Mouse (Mus musculus): ENCODE results near the gene Tmprss12. TPM values are rescaled to one million over a fixed set of nuclear protein-coding genes. Genes with fewer than 3 reads are reported as not detected.
"Not testable (repeated sequence)": the region's sequence is repeated elsewhere in the genome, so short reads cannot be mapped to it uniquely, and the experiment has no call there.

Tmprss12 gene
- polyA plus RNA-seq, 2 experiments = not detected

DNA sequence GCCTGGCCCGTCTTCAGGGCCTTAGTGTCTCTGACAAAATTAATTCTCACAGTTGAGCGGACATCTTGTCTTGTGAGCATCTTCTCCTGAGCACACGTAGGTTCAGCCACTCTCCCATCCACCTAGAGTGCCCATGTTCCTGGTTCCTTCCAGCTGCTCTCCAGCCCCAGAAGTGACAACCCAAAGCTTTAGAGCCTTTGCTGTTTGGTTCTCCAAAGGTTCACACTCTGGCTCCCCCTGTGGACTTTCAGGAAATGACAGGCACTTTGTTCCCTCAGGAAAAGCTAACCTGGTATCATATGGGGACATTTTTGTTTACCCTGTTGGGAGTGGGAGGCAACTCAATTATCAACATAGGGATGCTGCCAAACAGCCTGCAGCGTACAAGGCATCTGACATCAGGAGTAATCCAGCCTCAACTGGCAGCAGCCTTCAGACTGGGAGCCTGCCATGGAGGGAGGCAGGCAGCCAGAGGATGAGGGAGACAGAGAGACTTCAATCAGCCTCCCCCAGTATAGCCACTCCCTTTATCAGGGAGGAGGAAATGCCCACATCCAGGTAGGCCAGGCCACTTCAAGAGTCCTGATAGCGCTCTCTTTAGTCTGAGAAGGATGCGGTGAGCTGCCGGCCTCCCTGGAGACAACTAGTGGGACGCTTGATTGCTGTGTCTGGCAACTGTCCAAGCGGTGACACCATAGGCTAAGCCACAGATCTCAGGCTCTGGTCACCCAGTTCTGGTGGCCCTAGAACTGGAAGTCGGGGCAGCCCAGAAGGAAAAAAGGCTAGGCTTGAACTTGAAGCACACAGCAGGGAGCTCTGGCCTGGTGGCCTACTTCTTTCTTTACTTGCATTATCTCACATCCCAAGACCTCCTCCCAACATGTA lies 51.7 kb downstream of the Tmprss12 start:
- not testable (repeated sequence) for H3K4me2 ChIP-seq (ENCODE audit: low read depth); H3K27me3 ChIP-seq (ENCODE audit: control insufficient read depth, insufficient read depth, low read length); ATAC-seq (ENCODE audit: insufficient read depth); H3K9me3 ChIP-seq (ENCODE audit: control insufficient read depth, low read length); H3K9ac ChIP-seq (replicated peaks); H3K36me3 ChIP-seq (replicated peaks; ENCODE audit: control insufficient read depth, insufficient read depth, low read depth); DNase-seq (ENCODE audit: low read depth in 3 of 3, low spot score in 3 of 3); H3K27ac ChIP-seq; H3K4me1 ChIP-seq (replicated peaks; ENCODE audit: control insufficient read depth in 2 of 2, insufficient read depth in 2 of 2, low read length in 1 of 2); H3K4me3 ChIP-seq (ENCODE audit: insufficient read depth in 1 of 2, low read depth in 2 of 2, low read length in 2 of 2)
- WGBS (ENCODE audit: insufficient replicate concordance) = 19% methylated on average over 2 of the region's 10 CpGs
- peak; percentile 26; the same call in 1 of the 2 replicates for TF ChIP-seq CTCF (IDR thresholded peaks at IDR 0.05; ENCODE audit: low read depth)

DNA sequence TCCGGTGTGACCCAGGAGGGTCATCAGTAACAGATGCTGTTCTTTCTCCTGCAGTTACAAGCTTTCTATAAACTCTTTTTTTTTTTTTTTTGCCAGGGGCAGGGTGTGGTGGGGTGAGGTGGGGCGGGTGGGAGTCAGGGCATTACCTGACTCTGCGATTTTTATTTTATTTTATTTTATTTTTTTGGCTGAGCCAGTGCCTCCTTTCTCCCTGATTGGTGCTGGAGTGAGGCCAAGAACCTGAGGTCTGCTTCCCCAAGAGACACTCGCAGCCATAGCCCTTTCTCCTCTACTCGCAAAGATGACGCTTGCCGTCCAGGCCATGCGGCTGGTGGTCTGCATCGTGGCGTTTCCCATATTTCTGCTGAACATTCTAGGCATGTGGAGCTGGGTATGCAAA lies 54.0 kb downstream of the Tmprss12 start, which contains the start of gene Mettl7a3:
Gene Mettl7a3, plus strand, starts transcription at position 301 of the 400 bp plus-strand sequence.
- DNase-seq (ENCODE audit: low read depth in 3 of 3, low spot score in 3 of 3) (no peak), ATAC-seq (ENCODE audit: insufficient read depth) (no peak)
- Histone ChIP-seq H3K9ac (replicated peaks) (no peak within 1 kb of the TSS), H3K4me3 (ENCODE audit: insufficient read depth in 1 of 2, low read depth in 2 of 2, low read length in 2 of 2) (no peak within 1 kb of the TSS), H3K4me2 (ENCODE audit: low read depth) (no peak within 1 kb of the TSS), H3K36me3 (replicated peaks; ENCODE audit: control insufficient read depth, insufficient read depth, low read depth) (no peaks in the 10 kb centered on the region), H3K27ac (no peak within 1 kb of the TSS), H3K9me3 (ENCODE audit: control insufficient read depth, low read length) (no peaks in the 10 kb centered on the region), H3K4me1 (replicated peaks; ENCODE audit: control insufficient read depth in 2 of 2, insufficient read depth in 2 of 2, low read length in 1 of 2) (peaks cover 0 to 2% of the 10 kb centered on the region in 2 experiments; a peak in 1 of 4 replicates), H3K27me3 (ENCODE audit: control insufficient read depth, insufficient read depth, low read length) (no peaks in the 10 kb centered on the region)
- 71% methylated on average over 10 of the region's 10 CpGs for WGBS (ENCODE audit: insufficient replicate concordance)
- TF ChIP-seq CTCF (IDR thresholded peaks at IDR 0.05; ENCODE audit: low read depth) (no peak), EP300 (IDR thresholded peaks at IDR 0.05; ENCODE audit: low read depth) (no peak)

DNA sequence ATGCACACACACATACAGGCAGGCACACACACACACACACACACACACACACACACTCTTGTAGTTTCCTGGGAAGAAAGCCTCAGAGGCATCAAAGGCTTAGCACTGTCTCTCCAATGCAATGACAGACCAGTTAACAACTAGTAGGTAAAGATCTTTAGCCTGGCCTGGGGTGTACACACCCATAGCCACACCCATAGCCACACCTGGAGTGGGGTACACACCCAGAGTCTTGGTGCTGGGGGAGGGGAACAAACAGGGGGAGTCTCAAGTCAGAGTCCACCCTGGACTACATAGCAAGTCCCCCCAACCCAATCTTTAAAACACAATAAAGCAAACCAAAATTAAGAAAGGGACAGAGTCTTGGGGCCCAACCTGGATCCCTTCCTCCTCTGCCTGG lies 56.7 kb downstream of the Tmprss12 start:
- DNase-seq (ENCODE audit: low read depth in 3 of 3, low spot score in 3 of 3); H3K4me2 ChIP-seq (ENCODE audit: low read depth); H3K36me3 ChIP-seq (replicated peaks; ENCODE audit: control insufficient read depth, insufficient read depth, low read depth); H3K9me3 ChIP-seq (ENCODE audit: control insufficient read depth, low read length); H3K9ac ChIP-seq (replicated peaks); H3K27me3 ChIP-seq (ENCODE audit: control insufficient read depth, insufficient read depth, low read length); H3K4me3 ChIP-seq (ENCODE audit: insufficient read depth in 1 of 2, low read depth in 2 of 2, low read length in 2 of 2); H3K4me1 ChIP-seq (replicated peaks; ENCODE audit: control insufficient read depth in 2 of 2, insufficient read depth in 2 of 2, low read length in 1 of 2); H3K27ac ChIP-seq: not testable (repeated sequence)
- ATAC-seq (ENCODE audit: insufficient read depth) = peak; percentile 59; the same call in 1 of the 2 replicates

DNA sequence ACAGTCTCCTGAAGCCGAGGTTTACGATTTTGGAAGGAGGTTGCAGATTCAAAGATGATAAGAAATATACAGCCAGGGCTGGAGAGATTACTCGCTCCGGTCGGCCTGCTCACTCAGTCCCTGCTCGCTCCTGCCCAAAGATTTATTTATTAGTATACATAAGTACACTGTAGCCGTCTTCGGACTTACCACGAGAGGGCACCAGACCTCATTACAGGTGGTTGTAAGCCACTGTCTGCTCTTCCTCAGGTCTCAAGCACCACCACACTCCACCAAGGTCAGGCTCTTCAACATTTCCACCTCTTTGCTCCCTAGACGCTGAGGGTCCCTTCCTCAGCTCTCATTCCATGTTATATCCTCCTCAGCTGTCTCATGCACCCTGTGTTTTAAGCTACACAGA lies 57.2 kb downstream of the Tmprss12 start:
- peak; percentile 66 for ATAC-seq (ENCODE audit: insufficient read depth)
- 19% methylated on average over 9 of the region's 10 CpGs for WGBS (ENCODE audit: insufficient replicate concordance)
- not testable (repeated sequence) for H3K9ac ChIP-seq (replicated peaks); H3K4me3 ChIP-seq (ENCODE audit: insufficient read depth in 1 of 2, low read depth in 2 of 2, low read length in 2 of 2); H3K27ac ChIP-seq; H3K4me2 ChIP-seq (ENCODE audit: low read depth); H3K9me3 ChIP-seq (ENCODE audit: control insufficient read depth, low read length); H3K36me3 ChIP-seq (replicated peaks; ENCODE audit: control insufficient read depth, insufficient read depth, low read depth); H3K27me3 ChIP-seq (ENCODE audit: control insufficient read depth, insufficient read depth, low read length); DNase-seq (ENCODE audit: low read depth in 3 of 3, low spot score in 3 of 3); H3K4me1 ChIP-seq (replicated peaks; ENCODE audit: control insufficient read depth in 2 of 2, insufficient read depth in 2 of 2, low read length in 1 of 2)
- TF ChIP-seq CTCF (IDR thresholded peaks at IDR 0.05; ENCODE audit: low read depth) = peak; percentile 58

DNA sequence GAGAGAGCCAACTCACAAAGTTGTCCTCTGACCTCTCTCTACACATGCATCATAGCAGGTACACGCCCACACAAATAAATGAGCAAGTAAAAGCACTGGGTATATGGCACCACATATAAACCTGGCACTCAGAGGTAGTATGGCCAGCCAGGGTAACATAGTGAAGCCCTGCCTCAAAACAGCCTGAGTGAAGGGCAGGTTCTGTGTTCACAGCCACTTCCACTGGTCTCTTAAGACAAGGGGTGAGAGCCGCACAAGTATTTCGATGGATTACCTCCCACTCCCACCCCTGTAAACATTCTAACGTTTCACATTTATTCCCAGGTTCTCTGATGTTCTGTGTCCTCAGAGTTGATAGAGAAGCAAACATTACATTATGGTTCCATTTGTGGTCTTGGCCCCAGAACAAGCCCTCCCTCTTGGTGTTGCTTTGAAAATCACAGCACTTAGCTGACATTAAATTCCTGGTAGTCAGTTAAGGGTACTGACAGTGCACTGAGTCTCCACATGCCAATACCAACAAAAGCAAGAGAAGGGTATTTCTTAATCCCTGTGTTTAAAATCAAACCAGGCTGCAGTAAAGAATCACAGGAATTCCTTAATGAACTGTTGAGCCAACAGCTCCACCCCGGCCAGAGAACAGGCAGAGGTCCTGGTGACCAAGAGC lies 60.8 kb downstream of the Tmprss12 start:
- H3K4me2 ChIP-seq (ENCODE audit: low read depth); DNase-seq (ENCODE audit: low read depth in 3 of 3, low spot score in 3 of 3); ATAC-seq (ENCODE audit: insufficient read depth); H3K4me3 ChIP-seq (ENCODE audit: insufficient read depth in 1 of 2, low read depth in 2 of 2, low read length in 2 of 2); H3K9me3 ChIP-seq (ENCODE audit: control insufficient read depth, low read length); H3K27me3 ChIP-seq (ENCODE audit: control insufficient read depth, insufficient read depth, low read length); H3K9ac ChIP-seq (replicated peaks); H3K4me1 ChIP-seq (replicated peaks; ENCODE audit: control insufficient read depth in 2 of 2, insufficient read depth in 2 of 2, low read length in 1 of 2); H3K27ac ChIP-seq; H3K36me3 ChIP-seq (replicated peaks; ENCODE audit: control insufficient read depth, insufficient read depth, low read depth): not testable (repeated sequence)
- WGBS (ENCODE audit: insufficient replicate concordance) = 61% methylated on average over 4 of the region's 5 CpGs

Other genes starting within 250 kb of the Tmprss12 start
- gene Dip2b, start 242.2 kb upstream of the Tmprss12 start, polyA plus RNA-seq (2012; rRNA removed) = 1.7 and 2.0 TPM in 2 replicates
- 2.5 and 2.8 TPM in 2 replicates for gene Dip2b, start 242.2 kb upstream of the Tmprss12 start, polyA plus RNA-seq (2014; fragmentation: Nextera tagmentation; extraction: Ambion mirVana)
- 21.3 and 29.7 TPM in 2 replicates for gene Atf1, start 53.0 kb upstream of the Tmprss12 start, polyA plus RNA-seq (2012; rRNA removed)
- gene Atf1, start 53.0 kb upstream of the Tmprss12 start, polyA plus RNA-seq (2014; fragmentation: Nextera tagmentation; extraction: Ambion mirVana) = 24.9 and 27.6 TPM in 2 replicates
- 19.1 and 22.9 TPM in 2 replicates for gene Mettl7a1, start 23.3 kb downstream of the Tmprss12 start, polyA plus RNA-seq (2012; rRNA removed)
- 4.0 and 4.7 TPM in 2 replicates for gene Mettl7a1, start 23.3 kb downstream of the Tmprss12 start, polyA plus RNA-seq (2014; fragmentation: Nextera tagmentation; extraction: Ambion mirVana)
- gene Mettl7a3, start 54.1 kb downstream of the Tmprss12 start, polyA plus RNA-seq (2012; rRNA removed) = not detected in 2 replicates
- not detected in 2 replicates for gene Mettl7a3, start 54.1 kb downstream of the Tmprss12 start, polyA plus RNA-seq (2014; fragmentation: Nextera tagmentation; extraction: Ambion mirVana)
- gene Methig1, start 72.3 kb downstream of the Tmprss12 start, polyA plus RNA-seq (2012; rRNA removed) = 0.04 TPM in 1 of 2 replicates, not detected in the other
- 0.09 TPM in 1 of 2 replicates, not detected in the other for gene Methig1, start 72.3 kb downstream of the Tmprss12 start, polyA plus RNA-seq (2014; fragmentation: Nextera tagmentation; extraction: Ambion mirVana)
- gene Mettl7a2, start 72.4 kb downstream of the Tmprss12 start, polyA plus RNA-seq (2012; rRNA removed) = not detected in 2 replicates
- 0.11 TPM in 1 of 2 replicates, not detected in the other for gene Mettl7a2, start 72.4 kb downstream of the Tmprss12 start, polyA plus RNA-seq (2014; fragmentation: Nextera tagmentation; extraction: Ambion mirVana)
- not detected in 2 replicates for gene Higd1c, start 83.7 kb downstream of the Tmprss12 start, polyA plus RNA-seq (2012; rRNA removed)
- gene Higd1c, start 83.7 kb downstream of the Tmprss12 start, polyA plus RNA-seq (2014; fragmentation: Nextera tagmentation; extraction: Ambion mirVana) = not detected in 2 replicates
- gene Gm5475, start 141.3 kb downstream of the Tmprss12 start, polyA plus RNA-seq (2012; rRNA removed) = 0.01 TPM in 1 of 2 replicates, not detected in the other
- 0.05 TPM in 1 of 2 replicates, not detected in the other for gene Gm5475, start 141.3 kb downstream of the Tmprss12 start, polyA plus RNA-seq (2014; fragmentation: Nextera tagmentation; extraction: Ambion mirVana)
- 38.4 and 40.8 TPM in 2 replicates for gene Slc11a2, start 144.2 kb downstream of the Tmprss12 start, polyA plus RNA-seq (2012; rRNA removed)
- gene Slc11a2, start 144.2 kb downstream of the Tmprss12 start, polyA plus RNA-seq (2014; fragmentation: Nextera tagmentation; extraction: Ambion mirVana) = 37.7 and 38.4 TPM in 2 replicates
- 15.2 and 18.1 TPM in 2 replicates for gene Letmd1, start 188.2 kb downstream of the Tmprss12 start, polyA plus RNA-seq (2012; rRNA removed)
- gene Letmd1, start 188.2 kb downstream of the Tmprss12 start, polyA plus RNA-seq (2014; fragmentation: Nextera tagmentation; extraction: Ambion mirVana) = 9.5 and 10.6 TPM in 2 replicates
- gene Csrnp2, start 214.7 kb downstream of the Tmprss12 start, polyA plus RNA-seq (2012; rRNA removed) = 0.42 and 0.59 TPM in 2 replicates
- 0.58 and 0.78 TPM in 2 replicates for gene Csrnp2, start 214.7 kb downstream of the Tmprss12 start, polyA plus RNA-seq (2014; fragmentation: Nextera tagmentation; extraction: Ambion mirVana)

All from liver, embryonic 14.5 days (tissue).